Mouse (Mus musculus) frontal cortex, postnatal 10 days (tissue): Measurements from ENCODE around the gene Ep400.
"Not testable (repeated sequence)": the region's sequence is repeated elsewhere in the genome, so short reads cannot be mapped to it uniquely, and the experiment has no call there.

Source experiments
- DNase-seq, 2 experiments: peaks; one replicate each; pipeline ENCODE4 v3.0.0; 2022; ENCODE audit warnings: low spot score in 2 of 2, mixed read lengths in 1 of 2

Ep400 gene

GRCm38 (mm10) chr5:110779998-110780760 lies 9.7 kb upstream of the Ep400 start, which contains the start of gene Pus1:
Pus1 (minus strand) TSS chr5:110780659.
- DNase-seq: peak; percentile 83 to 88

DNA sequence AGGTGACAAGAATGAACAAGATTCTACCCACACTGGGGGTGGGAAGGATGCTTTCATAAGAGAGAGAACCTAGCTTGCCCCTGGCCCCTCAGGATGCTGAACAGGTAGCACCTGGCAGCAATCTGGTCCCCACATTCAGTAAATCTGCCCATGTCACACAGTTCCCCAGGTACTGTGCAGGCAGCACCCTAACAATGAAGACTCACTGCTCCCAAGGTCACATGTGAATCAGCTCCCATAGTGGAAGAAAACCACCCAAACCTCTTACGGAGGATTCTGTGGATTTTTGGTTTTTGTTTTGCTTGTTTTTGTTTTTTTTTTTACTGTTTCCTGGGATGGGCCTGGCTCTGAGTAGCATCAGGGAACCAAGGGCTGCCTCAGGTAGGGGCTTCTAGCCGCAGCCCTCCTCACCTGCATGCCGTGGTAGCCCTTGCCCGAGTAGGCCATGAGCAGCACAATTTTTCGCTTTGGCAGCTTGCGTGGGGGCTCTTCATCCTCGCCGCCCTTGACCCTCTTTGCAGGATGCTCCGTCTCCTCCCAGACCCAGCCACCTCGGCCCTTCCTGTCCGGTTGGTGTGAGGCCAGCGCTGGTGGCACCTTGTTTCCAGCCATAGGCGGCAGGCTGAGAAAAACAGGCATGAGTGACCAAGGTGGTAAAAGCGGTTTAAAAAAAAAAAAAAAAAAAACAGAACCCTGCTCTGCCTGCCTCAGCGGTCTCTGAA lies 8.9 kb upstream of the Ep400 start:
- DNase-seq: no peak

- DNase-seq: no peak
These were observed 7.7 kb upstream of the Ep400 start for GRCm38 (mm10) chr5:110778263-110778662.

DNA sequence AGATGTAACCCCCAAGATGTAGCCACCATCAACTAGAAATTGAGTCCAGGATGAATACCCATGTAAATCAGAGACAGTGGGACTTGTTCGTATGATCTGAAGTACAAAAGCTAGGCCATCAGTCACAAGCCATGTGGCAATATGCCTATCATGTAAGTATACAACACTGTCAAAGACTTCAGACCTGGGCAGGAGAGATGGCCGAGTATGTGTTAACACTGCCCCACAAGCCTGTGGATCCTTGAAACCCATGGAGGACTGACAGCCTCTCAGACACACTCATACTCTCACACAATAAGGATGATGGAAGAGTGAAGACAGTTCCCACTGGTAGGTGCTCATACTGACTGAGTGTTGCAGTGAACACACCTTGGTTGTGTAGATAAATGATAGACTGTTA lies 5.6 kb upstream of the Ep400 start:
- DNase-seq: no peak

- DNase-seq: no peak
These were observed 4.0 kb upstream of the Ep400 start for GRCm38 (mm10) chr5:110774511-110774910.

GRCm38 (mm10) chr5:110772945-110773344 lies 2.4 kb upstream of the Ep400 start:
- not testable (repeated sequence) for DNase-seq

DNA sequence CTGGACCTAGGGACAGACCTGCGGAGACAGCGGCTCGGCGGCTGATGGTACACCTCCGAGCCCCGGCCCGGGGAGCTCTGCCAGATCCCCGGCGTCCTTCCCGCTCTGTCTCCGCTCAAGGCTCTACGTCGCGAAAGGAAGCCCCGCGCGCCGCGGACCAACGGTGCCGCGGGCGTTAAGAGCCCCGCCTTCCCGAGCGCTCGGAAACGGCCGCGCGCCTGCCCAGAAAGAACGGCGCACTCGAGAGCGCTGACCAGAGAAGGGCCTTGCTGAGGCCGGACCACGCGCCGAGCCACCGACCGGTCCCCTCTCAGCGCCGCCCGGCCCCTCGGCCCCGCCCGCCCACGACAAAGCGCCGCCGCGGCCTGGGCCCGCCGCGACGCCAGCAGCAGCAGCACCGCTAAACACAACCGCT lies 479 bp downstream of the Ep400 start:
- peak in 1 of 2 experiments; percentile 58 for DNase-seq

DNA sequence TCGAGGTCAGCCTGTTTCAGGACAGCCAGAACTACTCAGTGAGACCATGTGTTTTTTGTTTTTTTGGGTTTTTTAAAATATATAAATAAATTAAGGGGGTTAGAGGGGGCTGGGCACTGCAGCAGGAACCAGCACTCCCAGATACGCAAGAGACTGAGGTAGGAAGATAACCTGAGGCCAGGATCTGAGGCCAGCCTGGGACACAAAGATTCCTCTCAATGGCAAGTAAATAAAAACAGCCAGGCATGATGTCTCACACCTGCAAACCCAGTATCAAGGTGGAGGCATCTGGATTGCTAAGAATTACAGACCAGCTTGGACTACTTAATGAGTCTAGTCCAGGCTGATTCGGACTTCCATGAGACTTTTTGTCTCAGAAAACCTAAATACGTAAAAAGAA lies 1.2 kb downstream of the Ep400 start:
- DNase-seq: no peak

- no peak for DNase-seq
These were observed 6.6 kb downstream of the Ep400 start for GRCm38 (mm10) chr5:110763890-110764289.

DNA sequence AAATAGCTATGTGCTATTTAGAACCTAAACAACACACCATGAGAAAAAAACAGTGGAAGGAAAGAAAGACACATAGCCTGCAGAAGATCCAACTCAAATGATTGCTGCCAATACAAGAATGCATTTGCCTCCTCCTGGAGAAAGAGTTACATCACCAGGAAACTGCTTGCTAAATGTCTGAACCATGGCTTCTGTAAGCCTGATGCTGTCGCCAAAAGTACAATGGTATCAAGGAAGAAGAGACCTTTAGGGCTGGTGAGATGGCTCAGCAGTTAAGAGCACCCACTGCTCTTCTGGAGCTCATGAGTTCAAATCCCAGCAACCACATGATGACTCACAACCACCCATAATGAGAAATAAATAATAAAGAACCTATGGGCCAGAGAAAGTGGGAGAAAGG lies 25.5 kb downstream of the Ep400 start:
- DNase-seq: no peak

DNA sequence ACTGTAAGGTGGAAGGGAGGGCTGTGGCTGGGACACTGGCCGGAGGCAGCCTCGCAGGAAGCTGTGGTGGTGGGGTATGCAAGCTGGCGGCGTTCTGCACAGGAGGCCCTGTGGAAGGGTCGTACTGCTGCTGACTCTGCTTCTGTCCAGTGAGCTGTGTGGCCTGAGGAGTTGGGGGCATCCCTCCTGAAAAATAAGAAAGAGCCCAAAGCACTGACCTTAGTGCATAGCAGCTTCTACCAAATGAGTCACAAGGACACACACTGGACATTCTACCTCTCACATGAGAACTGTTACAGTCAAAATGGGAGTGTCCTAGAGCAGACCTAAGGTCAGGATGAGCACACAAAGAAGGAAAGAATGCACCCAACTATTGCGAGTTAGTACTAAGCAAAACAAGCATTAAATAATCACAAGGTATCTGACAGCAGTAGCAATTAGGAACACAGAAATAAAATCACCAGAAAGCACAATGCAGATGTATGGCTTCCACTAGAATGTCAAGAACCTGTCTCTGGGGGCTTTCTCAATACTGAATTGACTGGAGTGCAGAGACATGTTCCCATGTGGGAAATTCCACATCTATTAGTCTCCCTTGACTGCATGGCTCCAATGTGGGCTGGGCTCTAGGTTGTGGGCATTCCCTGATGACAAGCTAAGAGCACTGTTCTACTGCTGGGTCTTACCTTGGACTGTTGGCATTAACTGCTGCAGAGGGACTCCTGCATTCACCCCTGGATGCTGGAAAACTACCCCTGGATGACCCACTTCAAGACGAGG lies 30.8 kb downstream of the Ep400 start:
- no peak for DNase-seq

DNA sequence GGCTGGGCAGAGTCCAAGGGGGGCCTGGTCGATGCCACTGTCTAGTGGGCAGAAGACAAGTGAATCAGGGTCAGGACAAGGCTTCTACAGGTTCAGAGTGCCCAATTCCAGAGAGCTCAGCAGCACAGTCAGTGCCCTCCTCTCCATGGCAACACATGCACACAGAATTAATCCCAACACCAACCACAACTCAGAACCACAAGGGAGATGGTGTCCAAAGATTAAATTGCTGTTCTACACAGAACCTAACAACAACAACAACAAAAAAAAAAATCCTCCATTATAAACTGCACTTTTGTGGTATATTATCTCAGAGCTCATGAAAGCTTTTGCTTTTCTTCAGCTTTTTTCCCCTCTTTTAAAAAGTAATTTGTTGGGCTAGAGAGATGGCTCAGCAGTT lies 34.9 kb downstream of the Ep400 start:
- DNase-seq: no peak

DNA sequence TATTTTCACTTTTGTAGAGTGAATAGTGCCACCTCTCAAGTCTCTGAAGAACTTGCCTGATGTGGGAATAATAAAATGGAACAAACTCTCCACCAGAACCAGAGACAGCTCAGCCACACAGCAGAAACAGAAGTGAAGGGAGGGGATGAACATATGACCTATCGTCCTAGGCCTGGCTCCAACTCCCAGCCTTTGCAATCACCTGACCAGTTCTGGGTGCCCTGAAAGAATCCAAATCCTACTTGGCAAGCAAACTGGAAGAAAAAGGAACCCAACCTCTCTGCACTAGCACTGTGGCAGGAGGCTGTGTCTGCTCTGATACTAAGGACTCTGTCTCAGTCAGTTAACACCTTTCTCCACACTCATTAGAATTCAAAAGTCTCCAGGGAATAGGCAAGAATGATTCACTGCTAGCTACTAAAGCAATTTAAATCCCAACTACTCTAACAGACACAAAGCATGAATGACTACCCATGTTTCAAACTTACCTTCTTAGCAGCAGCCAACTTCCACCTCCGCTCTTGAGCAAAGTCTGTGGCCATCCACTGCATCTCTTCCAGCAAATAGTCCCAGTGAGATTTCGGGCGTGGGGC lies 37.2 kb downstream of the Ep400 start:
- no peak for DNase-seq

DNA sequence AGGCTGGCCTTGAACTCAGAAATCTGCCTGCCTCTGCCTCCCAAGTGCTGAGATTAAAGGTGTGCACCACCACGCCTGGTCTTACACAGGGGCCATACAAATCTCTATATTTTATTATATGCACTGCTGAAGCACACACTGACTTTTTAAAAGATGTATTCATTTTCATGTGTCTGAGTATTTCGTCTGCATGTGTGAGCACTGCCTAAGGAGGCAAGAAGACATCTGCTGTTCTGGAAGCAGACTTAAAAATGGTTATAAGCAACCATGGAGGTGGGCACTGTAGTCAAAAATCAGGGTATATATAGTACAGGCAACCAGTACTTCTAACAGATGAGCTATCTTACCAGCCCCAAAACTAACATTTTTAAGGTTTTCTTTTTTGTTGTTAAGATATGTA lies 39.3 kb downstream of the Ep400 start:
- no peak for DNase-seq

DNA sequence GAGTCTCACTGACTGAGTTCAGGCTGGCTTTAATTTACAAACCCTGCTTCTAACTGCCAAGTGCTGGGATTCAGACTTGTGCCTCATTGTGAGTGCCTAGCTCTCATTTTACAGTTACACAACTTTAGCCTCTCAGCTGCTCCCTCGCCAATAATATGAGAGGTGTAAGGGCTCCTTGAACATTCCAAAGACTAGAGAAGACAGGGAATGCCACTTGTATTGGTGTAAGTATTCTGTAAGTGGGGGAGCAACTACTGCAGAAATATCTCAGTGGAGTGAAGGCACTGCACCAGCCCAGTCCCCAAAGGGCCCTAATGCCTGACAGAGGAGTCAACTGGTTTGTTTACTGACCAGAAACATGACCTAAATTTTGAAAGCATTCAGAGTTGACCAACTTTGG lies 42.7 kb downstream of the Ep400 start:
- no peak for DNase-seq

GRCm38 (mm10) chr5:110723543-110723942 lies 47.0 kb downstream of the Ep400 start:
- DNase-seq: no peak

GRCm38 (mm10) chr5:110721463-110721862 lies 49.1 kb downstream of the Ep400 start:
- DNase-seq: not testable (repeated sequence)

- DNase-seq: no peak
These were observed 59.1 kb downstream of the Ep400 start for GRCm38 (mm10) chr5:110711455-110711854.

DNA sequence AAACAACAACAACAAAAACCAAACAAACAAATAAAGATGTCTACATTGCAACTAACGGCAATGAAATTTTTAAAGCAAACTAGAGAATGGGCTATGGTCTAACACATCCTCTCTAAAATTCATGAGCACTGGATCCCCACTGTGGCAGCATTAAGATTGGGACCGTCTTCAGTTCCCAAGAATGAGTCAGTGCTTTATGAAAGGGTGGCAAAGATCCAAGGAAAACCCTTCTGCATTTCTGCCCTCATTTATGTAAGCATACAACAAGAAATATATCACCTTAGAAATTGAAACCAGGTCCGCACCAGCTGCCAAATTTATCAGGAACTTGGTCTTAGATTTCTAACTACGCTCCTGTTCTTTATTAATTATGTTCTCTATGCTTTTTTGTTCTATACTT lies 61.3 kb downstream of the Ep400 start:
- DNase-seq: no peak

- DNase-seq: no peak
These were observed 66.5 kb downstream of the Ep400 start for GRCm38 (mm10) chr5:110704004-110704403.

DNA sequence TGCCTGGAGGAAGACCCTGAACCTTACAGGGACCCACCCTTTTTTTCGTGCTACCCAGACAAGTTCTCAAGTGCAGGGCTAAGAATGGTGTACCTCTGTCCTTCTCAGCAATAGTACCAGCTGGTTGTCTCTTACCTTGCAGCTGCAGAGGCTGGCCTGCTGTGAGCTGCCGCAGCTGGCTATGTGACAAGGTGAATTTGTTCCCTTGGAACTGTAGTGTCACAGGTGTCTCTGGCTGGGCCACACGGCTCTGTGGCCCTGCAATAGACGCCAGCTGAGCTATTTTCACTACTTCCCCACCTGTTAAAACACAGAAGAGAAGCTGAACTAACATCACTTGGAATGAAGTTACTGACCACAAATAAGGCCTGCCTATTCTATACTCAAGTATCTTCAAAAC lies 71.9 kb downstream of the Ep400 start:
- DNase-seq: no peak

- DNase-seq: no peak
These were observed 88.5 kb downstream of the Ep400 start for GRCm38 (mm10) chr5:110682041-110682440.
